Comparison of ENCODE assay signal across 8 mouse cellular contexts in the genomic region with DNA sequence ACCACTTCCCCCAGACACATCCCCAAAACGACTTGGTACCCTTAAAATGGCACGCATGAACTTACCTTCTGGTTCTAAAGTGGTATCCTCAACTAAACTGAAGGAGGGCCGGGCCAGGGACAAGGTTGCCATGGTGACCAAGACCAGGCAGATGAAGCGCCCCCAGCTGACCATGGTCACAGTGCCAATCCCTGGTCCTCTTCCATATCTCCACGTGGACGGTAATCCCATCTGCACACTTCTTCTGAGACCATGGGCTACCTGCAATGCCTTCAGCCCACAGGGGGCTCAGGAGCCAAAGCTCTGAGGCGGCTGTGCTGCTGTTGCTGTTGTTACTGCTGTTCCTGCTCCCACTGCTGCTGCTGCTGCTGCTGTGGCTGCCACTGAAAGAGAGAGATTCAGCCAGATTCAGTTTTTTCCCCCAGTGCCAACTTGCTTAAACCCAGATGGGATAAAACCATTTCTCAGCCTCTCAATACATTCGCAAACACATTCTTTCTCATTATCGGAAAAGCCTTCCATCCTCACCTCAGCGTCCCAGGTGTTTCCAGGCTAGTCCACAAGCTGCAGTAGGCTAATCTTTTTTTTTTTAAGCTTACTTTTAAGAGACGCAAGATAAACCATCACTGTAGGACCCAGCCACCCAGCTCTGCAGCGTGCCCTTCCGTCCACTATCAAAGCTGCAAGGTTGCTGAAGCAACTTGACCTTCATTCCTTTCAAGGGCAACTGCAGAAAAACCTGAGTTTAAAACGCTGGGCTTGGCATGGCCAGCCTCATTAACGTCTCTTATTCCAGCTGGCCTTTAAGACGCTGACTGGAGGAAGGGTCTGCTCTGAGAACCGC.
DNase-seq lines count a peak whose midpoint lies in the region; ATAC-seq and TF ChIP-seq lines count a peak whose summit lies in the region.

No protein-coding gene starts in this region.

- H3K4me1 ChIP-seq in lung, adult 2 months (ENCODE audit: control insufficient read depth, insufficient read depth, low read length) = peaks cover 26% of the 10 kb centered on the region
- H3K4me1 ChIP-seq in hindbrain, embryonic 16.5 days (ENCODE audit: control insufficient read depth, insufficient read depth, low read depth, low read length) = peaks cover 55% of the 10 kb centered on the region
- H3K4me1 ChIP-seq in neural tube, embryonic 14.5 days (ENCODE audit: control insufficient read depth, insufficient read depth, low read length) = peaks cover 41% of the 10 kb centered on the region

- no peaks in the 10 kb centered on the region for H3K36me3 ChIP-seq in hindbrain, embryonic 16.5 days (ENCODE audit: control insufficient read depth, insufficient read depth, low read length)
- no peaks in the 10 kb centered on the region for H3K36me3 ChIP-seq in neural tube, embryonic 14.5 days (ENCODE audit: control insufficient read depth, insufficient read depth, low read length)

- no peak for TF ChIP-seq POLR2A in lung, adult 2 months (IDR thresholded peaks at IDR 0.05; ENCODE audit: borderline replicate concordance, extremely low read depth, low read depth, low read length)

- 58% methylated on average over 17 of the region's 17 CpGs for WGBS in lung, adult 2 months
- WGBS in hindbrain, embryonic 16.5 days = 26% methylated on average over 17 of the region's 17 CpGs
- 22% methylated on average over 17 of the region's 17 CpGs for WGBS in neural tube, embryonic 14.5 days

- peak overlapping the region; percentile 96 for H3K4me2 ChIP-seq in hindbrain, embryonic 16.5 days (ENCODE audit: low read length)
- H3K4me2 ChIP-seq in neural tube, embryonic 14.5 days (ENCODE audit: low read depth, low read length) = peak overlapping the region; percentile 93

- no peaks in the 10 kb centered on the region for H3K9me3 ChIP-seq in hindbrain, embryonic 16.5 days (ENCODE audit: control insufficient read depth, low read length)
- H3K9me3 ChIP-seq in neural tube, embryonic 14.5 days (ENCODE audit: control insufficient read depth, low read length) = no peaks in the 10 kb centered on the region

- peak overlapping the region; percentile 35 for H3K4me3 ChIP-seq in lung, adult 2 months (replicated peaks; ENCODE audit: extremely low read depth, low read depth, low read length)
- peak overlapping the region; percentile 67 for H3K4me3 ChIP-seq in hindbrain, embryonic 16.5 days (ENCODE audit: low read length)
- H3K4me3 ChIP-seq in neural tube, embryonic 14.5 days (ENCODE audit: low read depth, low read length) = peak overlapping the region; percentile 58

- peak overlapping the region; percentile 46 for H3K9ac ChIP-seq in hindbrain, embryonic 16.5 days (ENCODE audit: low read depth, low read length)
- H3K9ac ChIP-seq in neural tube, embryonic 14.5 days (replicated peaks; ENCODE audit: low read depth, low read length) = peak overlapping the region; percentile 41; the same call in 1 of the 2 replicates

- ATAC-seq in hindbrain, embryonic 16.5 days = no peak
- no peak for ATAC-seq in neural tube, embryonic 14.5 days (ENCODE audit: low read depth)
- no peak for ATAC-seq in erythroid progenitor cell, adult 5-6 weeks (replicated peaks; ENCODE audit: low FRiP score, poor library complexity, severe bottlenecking)

- H3K27me3 ChIP-seq in hindbrain, embryonic 16.5 days (replicated peaks; ENCODE audit: control insufficient read depth, insufficient read depth, low read length) = no peaks in the 10 kb centered on the region
- no peaks in the 10 kb centered on the region for H3K27me3 ChIP-seq in neural tube, embryonic 14.5 days (ENCODE audit: control insufficient read depth, insufficient read depth, low read length)

- no peak for TF ChIP-seq CTCF in lung, adult 2 months (IDR thresholded peaks at IDR 0.05; ENCODE audit: insufficient read depth, low read length)

- H3K27ac ChIP-seq in hindbrain, embryonic 16.5 days (ENCODE audit: low read depth, low read length) = peak overlapping the region; percentile 55
- no peak overlapping the region for H3K27ac ChIP-seq in neural tube, embryonic 14.5 days (ENCODE audit: low read depth, low read length)

- intact Hi-C loops in left cerebral cortex, postnatal 14 days (cut with DNase I) = loop anchor here (5.0 kb wide), 1 partner anchor 55 kb away; no protein-coding TSS in a partner anchor

- peak; percentile 38 for DNase-seq in adrenal gland, postnatal 14 days
- DNase-seq in adrenal gland, postnatal 4 days (ENCODE audit: low spot score in 2 of 2) = no peak
- DNase-seq in lung, adult 2 months = peak; percentile 30
- DNase-seq in lung, postnatal 36 days = no peak
- no peak for DNase-seq in left cerebral cortex, postnatal 14 days (ENCODE audit: low spot score in 2 of 2)

Comparison
In these comparisons a context has a peak if more than half of its experiments do, and no peak if none do; other contexts are left out.
1. DNase-seq: peak in adrenal gland, postnatal 14 days (single experiment) and lung, adult 2 months (single experiment); none in adrenal gland, postnatal 4 days (0 of 2), lung, postnatal 36 days (single experiment) and left cerebral cortex, postnatal 14 days (0 of 2).
2. Peak in every context shown above with its lines, with median percentiles within 50 percentile points of each other: H3K4me3 ChIP-seq.